Mouse (Mus musculus): ENCODE measurements around the gene Wwox.

Wwox gene

DNA sequence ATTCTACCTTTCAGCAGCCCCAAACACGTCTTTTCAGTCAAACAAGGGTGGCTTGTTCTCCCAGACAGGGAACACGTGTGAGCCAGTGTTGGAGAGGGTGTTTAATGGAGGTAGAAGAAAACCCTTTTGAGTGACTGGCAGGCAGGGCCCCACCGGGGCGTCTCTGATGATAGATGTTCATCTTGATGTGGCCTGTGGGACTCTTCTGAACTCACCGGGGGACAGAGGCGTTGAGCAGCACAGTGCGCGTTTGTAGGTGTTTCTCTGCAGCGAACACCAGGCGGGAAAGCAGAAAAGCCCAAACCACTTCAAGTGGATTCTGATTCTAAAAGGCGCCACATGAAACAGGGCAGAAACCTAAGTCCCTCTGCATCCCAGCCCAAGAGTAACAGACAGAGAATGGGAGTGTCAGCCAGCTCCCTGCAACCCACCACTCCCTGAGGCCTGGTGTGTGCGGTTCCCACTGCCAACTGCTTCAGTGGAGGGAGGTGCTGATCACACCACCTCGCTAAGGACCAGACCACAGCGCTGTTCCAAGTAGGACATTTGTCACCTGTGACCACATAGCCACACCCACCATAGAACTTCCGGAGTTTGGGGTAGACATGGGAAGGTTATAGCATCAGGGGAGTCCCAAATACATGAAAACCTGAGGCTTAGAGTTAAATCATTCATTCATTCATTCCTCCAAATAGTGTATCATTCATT, 960.7 kb downstream of the Wwox start:
- peak; percentile 64 for DNase-seq

Measured in thymus, postnatal 14 days (tissue).